Mouse (Mus musculus): ENCODE measurements at regions not wholly inside any gene's neighbourhood (a gene's known extent, or its start where the extent isn't known, plus 50 kb on each side); places are given as distances from the start of the nearest gene placed in this dataset.

GRCm38 (mm10) chr16:49319047-49319678, 261.9 kb downstream of the Myh15 start:
- TF ChIP-seq CTCF (IDR thresholded peaks at IDR 0.05; ENCODE audit: low read depth), result no peak
- no peak for TF ChIP-seq EP300 (IDR thresholded peaks at IDR 0.05; ENCODE audit: low read depth)
